Mouse (Mus musculus) yolk sac, embryonic 10.5 days (tissue): ENCODE results near the gene Ralgapb.

Experiments
- DNase-seq: peaks from one replicate; pipeline ENCODE4 v3.0.0-alpha.2; 2017; ENCODE audit warnings: low spot score

Gene Ralgapb

DNA sequence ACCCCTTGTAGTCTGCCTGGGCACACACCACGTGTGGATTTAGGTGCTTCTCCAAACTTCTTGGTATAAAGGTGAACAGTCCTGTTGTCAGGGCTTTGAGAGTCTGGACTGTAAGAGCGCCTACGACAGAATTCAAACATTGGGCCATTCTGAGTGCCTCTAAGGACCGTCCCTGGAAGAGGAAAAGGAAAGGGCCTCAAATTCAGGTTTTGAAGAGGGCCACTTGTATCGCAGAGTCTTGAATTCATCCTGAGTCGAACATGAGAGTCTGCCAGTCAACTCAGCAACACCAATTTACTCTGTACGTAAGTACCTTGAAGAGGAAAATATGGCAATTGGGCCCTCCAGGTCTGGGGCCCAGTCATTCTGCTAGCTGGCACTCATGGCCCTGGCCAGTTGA lies 6.7 kb upstream of the Ralgapb start:
- DNase-seq, result no peak

DNA sequence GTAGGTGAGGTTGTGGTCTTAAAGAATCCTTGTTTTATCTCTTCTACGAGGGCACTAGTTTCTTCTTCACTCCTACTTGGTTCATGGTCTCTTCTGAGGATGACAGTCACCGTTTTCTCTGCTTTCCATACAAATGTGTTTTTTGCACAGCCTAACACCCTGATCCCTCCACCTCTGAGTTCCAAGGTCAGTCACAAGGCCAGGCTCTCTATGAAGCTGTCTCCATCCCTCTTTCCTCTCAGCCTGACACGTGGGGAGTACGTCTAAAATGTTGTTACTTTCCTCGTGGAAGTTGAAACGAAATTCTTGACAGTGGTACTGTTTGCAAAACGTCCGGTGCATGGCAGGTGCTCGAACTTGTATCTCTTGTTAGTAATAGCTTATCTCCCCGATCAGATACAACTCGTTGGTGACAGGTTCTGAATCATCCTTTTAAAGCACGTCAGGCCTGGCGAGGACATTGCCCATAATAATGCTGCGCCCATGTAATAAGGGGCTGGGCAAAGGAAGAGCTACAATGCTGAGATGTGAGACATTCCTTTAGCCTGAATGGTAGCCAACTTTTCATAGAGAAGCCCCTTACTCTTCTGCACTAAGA lies 552 bp upstream of the Ralgapb start:
- no peak for DNase-seq

DNA sequence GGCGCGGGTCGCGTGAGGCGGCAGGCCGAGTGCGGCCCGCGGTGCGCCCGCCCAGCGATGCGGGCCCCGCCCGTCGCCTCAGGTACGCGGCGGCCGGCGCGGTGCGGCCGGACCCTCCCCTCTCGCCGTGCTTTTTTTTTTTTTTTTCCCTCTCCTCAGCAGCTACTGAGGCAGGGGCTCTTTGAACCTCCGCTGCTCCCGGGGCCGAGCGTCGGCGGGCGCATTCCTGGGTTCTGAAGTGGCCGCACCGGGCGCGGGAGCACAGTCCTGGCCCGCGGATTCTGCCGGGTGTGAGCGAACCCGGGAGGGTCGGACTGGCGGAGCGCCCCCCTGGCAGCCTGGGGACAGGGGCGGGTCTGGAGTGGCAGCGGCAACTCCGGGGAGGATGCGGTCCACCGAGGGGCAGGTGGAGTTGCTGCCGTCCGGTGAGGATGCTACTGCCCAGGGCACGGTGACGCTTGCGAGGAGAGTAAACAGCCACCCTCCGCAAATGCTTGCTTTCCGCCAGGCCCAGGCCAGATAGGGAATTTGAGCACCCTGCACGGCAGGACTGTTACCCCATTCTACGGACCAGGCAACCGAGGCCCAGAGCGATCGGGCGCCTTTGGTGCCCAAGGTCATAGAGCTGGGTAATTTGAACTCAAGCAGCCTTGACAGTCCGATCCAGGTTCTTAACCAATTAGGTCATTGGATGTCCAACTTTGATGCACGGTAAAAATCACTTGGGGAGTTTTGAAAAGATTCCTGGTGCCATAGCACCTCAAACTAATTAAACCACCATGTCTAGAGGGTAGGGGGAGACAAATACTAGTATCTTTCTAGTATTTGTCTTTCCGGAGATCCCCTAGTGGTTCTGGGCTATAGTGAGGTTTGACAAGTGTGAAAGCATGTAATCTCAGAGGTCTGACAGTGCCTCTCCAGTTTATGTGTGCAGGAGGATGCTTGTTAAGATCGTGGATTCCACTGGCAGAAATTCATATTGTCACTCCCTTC lies 670 bp downstream of the Ralgapb start:
- no peak for DNase-seq

DNA sequence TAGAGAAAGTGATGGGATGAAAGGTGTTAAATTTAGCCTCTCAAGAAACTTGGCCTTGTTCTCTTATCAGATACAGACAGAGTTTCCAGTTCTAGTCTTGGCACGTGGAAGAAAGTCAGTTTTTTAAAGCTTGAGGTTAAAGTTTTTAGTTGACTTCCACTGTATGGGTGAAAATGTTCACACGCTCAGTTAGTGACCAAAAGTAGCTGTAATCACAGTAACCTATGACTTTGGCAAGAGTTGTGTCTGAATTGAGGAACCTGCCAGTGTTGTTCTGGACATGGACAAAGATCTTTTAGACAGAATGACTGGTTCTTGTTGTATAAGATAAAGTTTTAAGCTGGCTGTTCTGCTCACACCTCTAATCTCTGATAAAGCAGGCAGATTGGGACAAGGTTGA lies 3.6 kb downstream of the Ralgapb start:
- DNase-seq, result no peak

DNA sequence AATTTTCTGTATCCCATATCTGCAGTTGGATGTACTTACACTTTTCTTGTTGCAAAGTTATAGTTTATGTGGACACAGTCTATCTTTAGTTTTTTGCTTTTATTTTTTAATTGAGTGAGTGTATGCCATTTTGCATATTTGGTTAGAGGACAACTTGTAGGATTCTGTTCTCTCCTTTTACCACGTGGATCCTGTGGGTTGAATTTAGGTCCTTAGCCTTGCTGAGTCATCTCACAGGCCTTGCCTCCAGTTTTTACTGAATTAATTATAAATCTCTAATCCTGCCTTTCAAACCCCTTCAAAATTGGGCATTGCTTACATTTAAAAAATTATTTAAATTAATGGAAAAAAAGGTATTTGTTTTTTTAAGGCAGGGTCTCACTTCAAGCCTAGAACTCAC lies 6.2 kb downstream of the Ralgapb start:
- no peak for DNase-seq

DNA sequence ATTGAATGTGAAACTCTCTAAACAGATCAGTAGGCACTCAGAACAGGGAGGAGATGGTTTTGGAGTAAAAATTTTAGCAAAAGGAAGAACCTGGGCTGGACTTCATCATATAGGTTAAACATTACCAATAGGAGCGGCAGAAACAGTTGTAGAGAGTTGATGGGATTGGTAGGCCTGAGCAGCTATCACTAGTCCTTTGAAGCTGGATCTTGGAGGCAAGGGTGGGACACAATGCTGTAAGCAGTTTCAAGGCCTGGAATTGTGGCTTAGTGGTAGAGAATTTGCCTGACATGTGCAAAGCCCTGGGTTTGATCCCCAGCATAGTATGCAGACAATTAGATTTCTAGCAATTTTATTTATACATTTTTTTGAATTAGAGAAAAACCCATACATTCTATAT lies 9.0 kb downstream of the Ralgapb start:
- DNase-seq, result no peak

DNA sequence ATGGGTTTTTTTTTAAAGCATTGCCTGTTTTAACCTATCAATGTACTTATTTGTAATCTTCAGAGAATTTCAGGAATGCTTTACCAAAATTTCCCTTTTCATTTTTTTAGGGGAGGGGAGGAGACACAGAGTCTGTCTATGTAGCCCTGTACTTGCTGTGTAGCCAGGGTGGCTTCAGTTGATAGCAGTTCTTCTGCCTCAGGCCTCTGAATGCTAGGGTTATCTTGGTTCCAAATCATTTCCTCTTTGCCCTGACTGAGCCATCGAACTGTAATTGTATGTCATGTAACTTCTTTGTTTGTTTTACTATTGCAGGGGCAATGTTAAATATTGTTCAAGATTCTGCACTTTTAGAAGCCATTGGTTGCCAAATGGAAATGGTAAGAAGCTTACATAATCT lies 36.2 kb downstream of the Ralgapb start:
- no peak for DNase-seq

DNA sequence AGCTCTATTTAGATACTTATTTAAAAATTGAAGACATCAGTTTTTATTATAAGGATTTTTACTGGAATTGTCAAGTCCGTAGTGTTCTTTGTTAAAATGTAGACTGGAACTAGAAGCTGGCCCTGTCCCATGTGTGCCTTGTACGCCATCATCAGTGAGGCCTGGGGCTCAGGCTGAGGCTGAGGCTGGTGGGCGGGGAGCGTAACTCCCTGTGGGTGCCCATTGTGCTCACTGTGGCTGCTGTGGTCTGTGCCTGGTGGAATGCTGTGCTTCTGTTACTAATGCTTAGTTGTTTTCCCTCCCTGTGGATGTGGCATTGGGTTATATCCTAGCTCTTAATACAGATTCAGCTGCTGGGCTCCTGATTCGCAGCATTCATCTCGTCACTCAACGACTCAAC lies 40.2 kb downstream of the Ralgapb start:
- no peak for DNase-seq

DNA sequence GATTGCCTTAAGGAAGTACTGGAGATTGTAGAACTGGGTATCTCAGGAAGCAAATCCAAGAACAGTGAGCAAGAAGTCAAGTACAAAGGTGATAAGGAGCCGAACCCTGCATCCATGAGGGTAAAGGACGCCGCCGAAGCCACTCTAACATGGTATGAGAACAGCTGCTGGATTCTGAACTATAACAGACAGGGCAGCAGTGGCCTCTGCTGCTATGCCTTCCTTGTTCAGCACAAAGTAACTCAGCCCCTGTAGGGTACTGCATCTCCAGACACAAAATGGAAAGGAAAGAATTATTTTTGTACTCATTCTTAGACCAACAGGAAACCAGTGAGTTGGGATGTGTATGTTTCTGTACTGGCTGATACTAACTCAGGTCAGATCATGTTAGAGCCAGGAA lies 46.8 kb downstream of the Ralgapb start:
- DNase-seq, result no peak

DNA sequence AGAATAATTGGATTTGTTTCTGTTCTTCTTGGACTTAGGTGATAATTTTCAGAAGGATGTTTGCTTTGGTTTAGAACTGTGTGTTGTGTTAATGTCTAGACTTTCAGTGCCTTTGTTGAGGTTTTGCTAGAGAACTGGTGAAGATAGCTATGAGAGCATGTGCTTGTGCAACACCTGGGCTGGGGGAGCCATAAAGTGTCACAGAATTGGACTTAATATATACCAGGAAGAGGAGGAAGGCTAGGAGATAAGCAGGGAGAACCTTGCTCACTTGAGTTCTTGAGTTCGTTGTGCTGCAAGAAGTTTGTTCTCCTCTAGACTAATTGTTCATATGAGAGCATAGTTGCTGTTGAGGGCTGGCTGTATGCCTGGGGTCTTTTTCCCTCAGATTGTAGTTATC lies 48.0 kb downstream of the Ralgapb start:
- no peak for DNase-seq

DNA sequence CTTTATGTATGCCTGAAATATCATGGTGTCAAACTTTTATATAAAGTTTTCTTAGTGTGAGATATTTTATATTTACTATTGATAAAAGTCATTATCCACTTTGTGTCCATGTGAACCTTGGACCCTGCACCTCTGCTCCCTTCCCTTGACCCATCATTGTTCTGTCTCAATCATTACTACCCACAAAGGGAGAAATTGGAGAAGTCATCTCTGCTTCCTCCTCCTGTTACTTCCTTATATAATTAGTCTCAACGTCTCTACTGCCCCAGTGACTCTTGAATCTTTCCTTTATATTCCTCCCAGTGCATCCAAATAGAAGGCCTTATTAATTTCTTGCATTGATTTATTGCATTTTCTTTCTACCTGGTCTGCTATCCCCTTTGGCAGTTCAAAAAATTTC lies 52.8 kb downstream of the Ralgapb start:
- DNase-seq, result no peak

DNA sequence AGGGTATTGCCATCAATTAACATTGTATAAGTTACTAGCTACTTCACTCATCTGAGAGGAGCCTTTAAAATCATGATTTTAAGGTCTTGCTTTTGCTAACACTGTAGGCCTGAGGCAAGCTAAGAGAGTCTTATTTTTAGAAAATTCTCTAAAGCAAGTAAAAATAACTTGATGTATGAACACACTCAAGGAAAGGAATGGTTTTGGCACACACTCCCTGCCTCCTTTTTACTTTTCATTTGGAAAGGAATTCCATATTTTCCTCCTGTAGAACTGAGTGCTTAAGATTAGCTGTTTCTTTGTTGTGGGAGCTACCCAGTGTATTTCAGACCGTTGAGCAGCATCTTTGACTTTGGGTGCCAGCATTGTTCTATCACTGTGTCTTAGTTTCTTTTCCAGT lies 64.5 kb downstream of the Ralgapb start:
- no peak for DNase-seq

DNA sequence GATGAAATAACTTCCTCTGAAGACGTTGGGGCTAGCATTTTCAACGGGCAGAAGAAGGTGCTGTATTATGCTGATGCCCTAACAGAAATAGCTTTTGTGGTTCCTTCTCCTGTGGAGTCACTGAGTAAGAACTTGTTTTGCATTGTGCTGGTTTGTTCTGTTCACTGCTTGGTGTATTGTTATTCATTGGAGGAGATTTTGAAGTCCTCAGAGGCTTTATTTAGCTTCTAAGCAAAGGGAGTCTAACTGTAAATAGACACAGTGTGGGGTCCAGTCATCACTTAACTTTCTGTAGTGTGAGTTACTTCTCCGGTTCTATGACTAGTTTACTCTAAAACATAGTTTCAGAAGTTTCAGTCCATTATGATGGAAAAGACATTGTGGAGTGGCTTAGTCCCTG lies 68.0 kb downstream of the Ralgapb start:
- DNase-seq, result no peak

DNA sequence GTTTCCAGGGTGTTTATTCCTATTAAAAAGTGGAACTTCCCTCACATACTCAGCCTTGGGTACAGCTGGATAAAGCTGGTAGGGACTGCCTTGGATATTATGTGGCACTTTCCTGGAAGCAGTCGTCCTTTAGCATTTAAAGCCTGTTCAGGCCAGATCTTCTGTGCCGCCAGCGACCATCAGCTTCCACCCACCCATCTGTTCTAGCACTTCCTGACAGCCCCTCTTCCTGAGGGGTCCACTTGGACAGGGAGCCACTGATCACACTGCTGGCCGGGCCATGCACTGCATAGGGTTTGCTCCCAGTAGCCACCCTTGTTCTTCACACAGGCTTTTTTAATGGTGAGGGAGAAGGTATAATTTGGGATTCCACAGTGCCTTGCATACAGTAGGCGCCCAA lies 88.8 kb downstream of the Ralgapb start:
- no peak for DNase-seq

DNA sequence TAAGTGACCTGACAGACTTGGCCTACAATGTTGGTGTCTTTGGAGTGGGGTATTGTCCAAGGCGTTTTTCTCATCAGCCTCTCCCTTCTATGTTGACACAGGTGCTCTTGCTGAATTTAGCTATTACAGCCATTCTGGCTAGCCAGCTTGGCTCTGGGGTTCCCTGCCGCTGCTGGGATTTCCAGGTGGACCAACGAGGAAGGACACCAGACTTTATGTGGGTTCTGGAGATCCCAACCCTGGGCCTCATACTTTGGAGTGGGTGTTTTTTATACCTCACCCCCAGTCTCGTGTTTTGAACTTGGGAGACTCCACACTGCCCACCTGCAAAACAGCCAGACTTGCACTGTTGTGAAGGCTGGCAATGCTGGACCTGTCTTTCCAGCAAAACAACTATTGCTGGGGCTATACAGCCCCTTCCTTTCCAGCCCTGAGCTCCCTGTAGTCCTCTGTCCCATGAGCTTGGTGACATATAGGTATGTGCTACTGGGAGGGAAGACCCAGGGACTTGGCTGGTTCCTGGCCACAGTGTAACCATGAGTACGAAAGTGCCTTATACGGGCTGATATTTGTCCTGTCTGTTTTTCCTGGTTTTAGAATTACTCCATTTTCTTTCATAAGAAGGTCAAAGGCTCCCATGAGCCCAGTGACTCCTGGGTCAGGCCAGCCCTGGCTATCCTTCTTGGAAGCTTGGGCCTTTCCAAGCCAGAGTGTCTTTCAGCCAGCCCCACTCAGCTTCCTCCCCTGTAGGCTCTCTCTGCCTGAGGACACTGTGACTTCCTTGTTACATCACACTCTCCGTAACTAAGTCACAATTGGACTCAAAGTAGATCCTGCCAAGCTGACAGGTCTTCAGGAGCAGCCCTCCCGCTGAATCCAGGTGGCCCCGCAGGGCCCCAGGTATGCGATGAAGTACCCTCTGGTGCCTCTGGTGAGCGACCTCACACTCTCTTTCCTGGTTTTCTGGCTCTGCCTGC lies 92.5 kb downstream of the Ralgapb start, which contains the start of gene Adig:
Adig (plus strand) TSS at position 777 of the 977 bp plus-strand sequence.
- DNase-seq, result no peak

DNA sequence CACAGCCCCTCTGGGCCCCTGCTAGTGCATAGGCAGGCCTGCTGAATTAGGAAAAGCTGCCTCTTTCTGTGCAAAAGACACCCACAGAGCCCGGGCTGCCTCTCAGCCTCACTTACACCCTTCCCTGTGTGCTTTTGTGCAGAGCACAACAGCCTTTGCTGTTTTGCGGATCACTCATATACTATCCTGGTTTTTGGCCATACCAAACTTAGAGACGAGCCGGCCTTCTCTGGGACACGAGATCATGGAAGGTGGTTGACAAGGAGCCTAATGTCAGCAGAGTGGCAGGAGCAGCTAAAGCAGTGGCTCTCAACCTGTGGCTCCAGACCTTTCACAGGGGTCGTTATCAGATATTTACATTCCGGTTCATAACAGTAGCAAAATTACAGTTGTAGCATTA lies 93.6 kb downstream of the Ralgapb start:
- DNase-seq, result no peak

DNA sequence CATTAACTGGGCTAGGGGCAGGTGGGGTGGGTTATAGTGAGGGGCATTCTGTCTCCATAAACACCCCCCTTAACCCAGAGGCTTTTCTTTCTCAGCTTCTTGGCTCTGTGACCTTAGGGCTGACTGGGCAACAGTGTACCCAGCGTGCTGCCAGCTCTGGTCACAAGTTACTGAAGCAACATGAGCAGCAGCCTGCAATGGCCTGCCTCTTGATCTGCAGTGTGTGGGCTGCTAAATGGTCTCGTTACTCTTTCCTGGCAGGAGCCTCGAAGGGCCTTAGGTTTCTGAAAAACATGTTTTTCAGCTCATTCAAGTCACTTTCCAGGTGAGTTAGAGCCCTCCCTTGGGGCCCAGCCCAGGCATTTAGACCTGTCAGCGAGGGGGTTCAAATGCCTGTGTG lies 94.0 kb downstream of the Ralgapb start:
- DNase-seq, result no peak

DNA sequence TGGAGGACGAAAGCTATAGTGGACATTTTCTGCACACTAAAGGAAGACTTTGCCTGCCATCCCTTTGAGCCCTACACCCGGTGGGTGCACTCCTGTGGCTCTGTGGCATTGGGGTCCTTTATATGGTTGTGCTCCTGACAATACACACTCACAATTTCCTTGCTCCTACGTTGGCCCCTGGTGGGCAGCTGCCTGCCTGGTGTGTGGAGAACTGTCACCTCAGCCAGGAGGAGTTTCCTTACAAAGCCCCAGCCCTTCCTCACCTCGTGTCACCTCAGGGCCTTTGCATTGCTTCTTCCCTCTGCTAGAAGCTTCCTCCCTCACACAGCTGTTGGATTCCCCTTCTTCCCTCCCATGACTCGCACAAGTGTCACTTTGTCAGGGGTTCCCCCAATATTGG lies 96.8 kb downstream of the Ralgapb start:
- DNase-seq, result no peak

DNA sequence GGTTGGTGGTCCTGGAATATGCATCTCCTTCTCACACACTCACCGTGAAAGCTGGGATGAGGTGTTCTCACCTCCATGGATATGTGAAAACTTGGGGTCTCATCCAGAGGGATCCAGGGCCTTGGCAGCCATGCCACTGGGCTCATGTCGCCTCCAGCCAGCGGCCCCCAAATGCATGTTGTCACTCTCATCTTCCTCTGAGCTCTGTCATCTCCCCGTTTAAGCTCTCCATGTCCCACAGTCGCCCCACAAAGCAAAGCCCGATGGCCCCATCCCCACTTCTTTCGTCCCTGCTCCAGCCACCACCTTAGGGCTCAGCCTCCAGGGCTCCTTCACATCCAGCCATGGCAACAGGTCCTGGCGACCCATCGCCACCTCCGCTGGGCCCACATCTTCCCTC lies 97.4 kb downstream of the Ralgapb start:
- DNase-seq, result no peak

DNA sequence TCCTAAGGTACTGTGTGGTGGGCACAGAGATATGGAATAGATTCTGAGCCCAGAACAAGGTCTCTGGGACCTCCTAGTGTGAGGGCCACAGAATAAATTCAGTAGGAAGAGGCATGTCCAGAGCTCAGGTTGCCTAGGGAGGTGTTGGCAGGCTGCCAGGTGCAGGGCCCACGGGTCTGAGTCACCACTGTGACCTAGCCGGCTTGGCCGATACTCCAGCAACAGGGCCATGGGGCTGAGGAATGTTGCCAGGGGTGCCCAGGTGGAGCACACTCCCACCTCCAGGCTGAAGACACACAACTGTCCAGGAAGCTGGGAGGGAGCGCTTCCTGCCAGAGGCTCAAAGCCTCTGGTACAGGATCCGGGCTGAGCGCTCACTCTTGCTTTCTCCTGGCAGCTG lies 101.0 kb downstream of the Ralgapb start:
- no peak for DNase-seq

DNA sequence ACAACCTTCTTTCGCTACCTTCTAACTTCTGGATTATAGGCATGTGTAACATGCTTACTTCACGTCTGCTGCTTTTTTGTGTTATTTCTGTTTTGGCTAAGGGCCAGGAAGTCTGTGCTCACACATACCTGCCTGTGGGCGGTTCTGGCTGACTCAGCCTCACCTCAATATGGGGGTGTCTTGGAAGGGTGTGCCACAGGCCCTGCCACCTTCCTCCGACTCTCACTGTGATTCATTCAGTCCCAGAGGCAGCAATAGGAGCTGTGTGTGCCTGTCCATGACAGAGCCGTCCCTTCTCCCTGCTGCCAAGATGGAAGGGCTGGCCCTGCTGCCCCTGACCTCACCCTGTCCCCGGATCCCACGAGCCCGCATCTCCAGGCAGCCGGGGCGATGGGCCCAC lies 102.9 kb downstream of the Ralgapb start, which contains the start of gene Arhgap40:
Arhgap40 (plus strand) TSS at position 269 of the 400 bp plus-strand sequence.
- DNase-seq, result no peak

DNA sequence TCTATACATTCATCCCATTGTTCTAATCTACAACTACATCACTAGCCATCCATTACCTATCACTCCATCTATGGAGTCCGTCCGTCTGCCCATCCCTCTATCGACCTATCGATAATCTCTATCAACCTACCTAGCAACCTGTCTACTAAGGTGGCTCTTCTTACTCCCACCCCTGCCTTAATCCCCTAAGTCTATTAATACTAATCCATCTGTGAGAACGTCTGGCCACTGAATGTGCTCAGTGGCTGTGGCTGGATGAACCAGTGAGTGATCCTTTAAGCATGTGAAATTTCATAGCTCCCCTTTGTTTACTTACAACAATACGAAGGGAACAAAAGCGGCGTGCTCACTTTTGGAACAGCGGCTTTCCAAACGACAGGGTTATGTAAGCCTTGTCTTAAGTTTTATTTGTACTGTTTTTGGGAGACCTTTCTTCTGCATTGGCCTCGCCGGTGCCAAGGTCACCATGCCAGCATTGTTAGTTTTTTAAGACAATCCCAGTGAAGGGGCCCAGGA lies 104.2 kb downstream of the Ralgapb start:
- no peak for DNase-seq
